Mouse (Mus musculus): ENCODE data around the gene Gm29427. TPM values are rescaled to one million over a fixed set of nuclear protein-coding genes. Genes with fewer than 3 reads are reported as not detected.

Gene Gm29427
- polyA plus RNA-seq, 1 experiment from 2014 or later, result 0.27 TPM

DNA sequence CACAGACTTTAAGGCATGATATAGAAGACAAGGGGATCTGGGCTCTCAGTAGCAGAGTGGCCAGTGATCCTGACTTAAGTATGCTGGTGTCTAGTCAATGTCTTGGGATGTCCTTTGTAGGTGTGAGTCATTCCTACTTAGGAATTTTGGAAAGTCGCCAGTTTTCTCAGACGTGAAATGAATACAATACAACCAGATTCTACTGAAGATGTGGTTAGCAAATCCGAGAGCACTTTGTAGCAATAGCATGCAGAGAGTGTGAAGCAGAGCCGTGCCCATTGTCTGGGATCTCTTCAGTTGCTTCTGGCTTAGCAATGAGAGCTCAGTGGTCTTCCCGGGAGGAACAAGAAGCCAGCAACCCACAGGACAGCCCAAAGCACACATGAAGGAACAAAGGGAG lies 18.9 kb upstream of the Gm29427 start:
- H3K4me3 ChIP-seq (replicated peaks; ENCODE audit: low read length), result no peak overlapping the region
- 36% methylated on average over 5 of the region's 5 CpGs for WGBS
- no peaks in the 10 kb centered on the region for H3K4me1 ChIP-seq (replicated peaks; ENCODE audit: control insufficient read depth, insufficient read depth, low read length)
- no peaks in the 10 kb centered on the region for H3K9me3 ChIP-seq (ENCODE audit: control insufficient read depth, low read length)
- H3K27ac ChIP-seq (ENCODE audit: low read length), result no peak overlapping the region
- ATAC-seq, result no peak
- H3K36me3 ChIP-seq (ENCODE audit: control insufficient read depth, insufficient read depth), result no peaks in the 10 kb centered on the region
- H3K4me2 ChIP-seq (ENCODE audit: low read length), result no peak overlapping the region
- H3K27me3 ChIP-seq (replicated peaks; ENCODE audit: control insufficient read depth, insufficient read depth, low read length), result no peaks in the 10 kb centered on the region
- no peak overlapping the region for H3K9ac ChIP-seq (replicated peaks; ENCODE audit: low read depth, low read length)

DNA sequence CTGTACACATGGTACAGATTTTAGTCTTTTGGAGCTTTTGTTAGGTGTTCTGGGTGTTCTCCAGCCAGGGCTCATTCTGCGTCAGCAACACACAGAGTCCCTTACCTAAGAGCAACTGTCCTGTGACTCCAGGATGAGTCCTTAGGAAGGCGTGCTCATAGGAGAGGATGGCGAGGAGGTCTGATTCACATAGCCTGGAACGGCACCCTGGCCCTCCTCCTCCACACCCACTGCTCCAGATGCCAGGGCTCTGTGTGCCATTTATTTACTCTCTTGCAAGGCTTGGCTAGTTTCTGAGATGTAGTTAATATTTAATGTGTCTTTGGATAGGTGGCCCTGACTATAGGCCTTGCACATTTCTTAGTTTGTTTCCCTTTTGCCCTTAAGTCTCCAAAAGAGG lies 18.1 kb upstream of the Gm29427 start:
- H3K4me1 ChIP-seq (replicated peaks; ENCODE audit: control insufficient read depth, insufficient read depth, low read length), result no peaks in the 10 kb centered on the region
- no peak overlapping the region for H3K4me3 ChIP-seq (replicated peaks; ENCODE audit: low read length)
- 92% methylated on average over 4 of the region's 4 CpGs for WGBS
- H3K27me3 ChIP-seq (replicated peaks; ENCODE audit: control insufficient read depth, insufficient read depth, low read length), result no peaks in the 10 kb centered on the region
- H3K4me2 ChIP-seq (ENCODE audit: low read length), result no peak overlapping the region
- no peaks in the 10 kb centered on the region for H3K36me3 ChIP-seq (ENCODE audit: control insufficient read depth, insufficient read depth)
- no peak overlapping the region for H3K9ac ChIP-seq (replicated peaks; ENCODE audit: low read depth, low read length)
- H3K27ac ChIP-seq (ENCODE audit: low read length), result no peak overlapping the region
- no peak for ATAC-seq
- H3K9me3 ChIP-seq (ENCODE audit: control insufficient read depth, low read length), result no peaks in the 10 kb centered on the region

GRCm38 (mm10) chr1:130732706-130733658 lies 17.4 kb upstream of the Gm29427 start:
- Histone ChIP-seq H3K27me3 (replicated peaks; ENCODE audit: control insufficient read depth, insufficient read depth, low read length) (no peaks in the 10 kb centered on the region), H3K4me3 (replicated peaks; ENCODE audit: low read length) (no peak overlapping the region), H3K4me1 (replicated peaks; ENCODE audit: control insufficient read depth, insufficient read depth, low read length) (no peaks in the 10 kb centered on the region), H3K36me3 (ENCODE audit: control insufficient read depth, insufficient read depth) (no peaks in the 10 kb centered on the region), H3K27ac (ENCODE audit: low read length) (no peak overlapping the region), H3K4me2 (ENCODE audit: low read length) (no peak overlapping the region), H3K9me3 (ENCODE audit: control insufficient read depth, low read length) (no peaks in the 10 kb centered on the region), H3K9ac (replicated peaks; ENCODE audit: low read depth, low read length) (no peak overlapping the region)
- ATAC-seq, result no peak
- WGBS, result 89% methylated on average over 13 of the region's 13 CpGs

GRCm38 (mm10) chr1:130731741-130732337 lies 16.2 kb upstream of the Gm29427 start, which contains the start of gene AA986860:
TSS of gene AA986860 (plus strand) at chr1:130731976.
- H3K4me3 ChIP-seq (replicated peaks; ENCODE audit: low read length), result no peak within 1 kb of the TSS
- 5% methylated on average over 10 of the region's 10 CpGs for WGBS
- no peaks in the 10 kb centered on the region for H3K27me3 ChIP-seq (replicated peaks; ENCODE audit: control insufficient read depth, insufficient read depth, low read length)
- H3K4me2 ChIP-seq (ENCODE audit: low read length), result no peak within 1 kb of the TSS
- H3K9me3 ChIP-seq (ENCODE audit: control insufficient read depth, low read length), result no peaks in the 10 kb centered on the region
- no peaks in the 10 kb centered on the region for H3K4me1 ChIP-seq (replicated peaks; ENCODE audit: control insufficient read depth, insufficient read depth, low read length)
- no peak within 1 kb of the TSS for H3K9ac ChIP-seq (replicated peaks; ENCODE audit: low read depth, low read length)
- no peaks in the 10 kb centered on the region for H3K36me3 ChIP-seq (ENCODE audit: control insufficient read depth, insufficient read depth)
- no peak for ATAC-seq
- no peak within 1 kb of the TSS for H3K27ac ChIP-seq (ENCODE audit: low read length)

- Histone ChIP-seq H3K9ac (replicated peaks; ENCODE audit: low read depth, low read length) (no peak within 1 kb of the TSS), H3K36me3 (ENCODE audit: control insufficient read depth, insufficient read depth) (0 out of 2 replicates have a peak, but pooled peaks cover 2% of the 10 kb centered on the region), H3K27me3 (replicated peaks; ENCODE audit: control insufficient read depth, insufficient read depth, low read length) (no peaks in the 10 kb centered on the region), H3K9me3 (ENCODE audit: control insufficient read depth, low read length) (no peaks in the 10 kb centered on the region), H3K4me1 (replicated peaks; ENCODE audit: control insufficient read depth, insufficient read depth, low read length) (no peaks in the 10 kb centered on the region), H3K4me3 (replicated peaks; ENCODE audit: low read length) (no peak within 1 kb of the TSS), H3K4me2 (ENCODE audit: low read length) (no peak within 1 kb of the TSS), H3K27ac (ENCODE audit: low read length) (no peak within 1 kb of the TSS)
- 77% methylated on average over 2 of the region's 2 CpGs for WGBS
- ATAC-seq, result no peak
Measured at GRCm38 (mm10) chr1:130729153-130729552, 13.6 kb upstream of the Gm29427 start, which contains the start of gene Pfkfb2. TSS of gene Pfkfb2 (minus strand) at chr1:130729253.

GRCm38 (mm10) chr1:130728708-130729107 lies 13.1 kb upstream of the Gm29427 start:
- H3K4me3 ChIP-seq (replicated peaks; ENCODE audit: low read length), result no peak overlapping the region
- no peak overlapping the region for H3K9ac ChIP-seq (replicated peaks; ENCODE audit: low read depth, low read length)
- H3K36me3 ChIP-seq (ENCODE audit: control insufficient read depth, insufficient read depth), result 0 out of 2 replicates have a peak, but pooled peaks cover 2% of the 10 kb centered on the region
- 77% methylated on average over 3 of the region's 3 CpGs for WGBS
- H3K27ac ChIP-seq (ENCODE audit: low read length), result no peak overlapping the region
- no peaks in the 10 kb centered on the region for H3K27me3 ChIP-seq (replicated peaks; ENCODE audit: control insufficient read depth, insufficient read depth, low read length)
- H3K9me3 ChIP-seq (ENCODE audit: control insufficient read depth, low read length), result no peaks in the 10 kb centered on the region
- H3K4me2 ChIP-seq (ENCODE audit: low read length), result no peak overlapping the region
- no peaks in the 10 kb centered on the region for H3K4me1 ChIP-seq (replicated peaks; ENCODE audit: control insufficient read depth, insufficient read depth, low read length)
- ATAC-seq, result no peak; the same call in 1 of the 2 replicates

- Histone ChIP-seq H3K4me1 (replicated peaks; ENCODE audit: control insufficient read depth, insufficient read depth, low read length) (no peaks in the 10 kb centered on the region), H3K4me2 (ENCODE audit: low read length) (no peak overlapping the region), H3K36me3 (ENCODE audit: control insufficient read depth, insufficient read depth) (0 out of 2 replicates have a peak, but pooled peaks cover 2% of the 10 kb centered on the region), H3K4me3 (replicated peaks; ENCODE audit: low read length) (no peak overlapping the region), H3K9me3 (ENCODE audit: control insufficient read depth, low read length) (no peaks in the 10 kb centered on the region), H3K9ac (replicated peaks; ENCODE audit: low read depth, low read length) (no peak overlapping the region), H3K27ac (ENCODE audit: low read length) (no peak overlapping the region), H3K27me3 (replicated peaks; ENCODE audit: control insufficient read depth, insufficient read depth, low read length) (no peaks in the 10 kb centered on the region)
- 65% methylated on average over 1 of the region's 1 CpGs for WGBS
- ATAC-seq, result no peak
Measured at GRCm38 (mm10) chr1:130728070-130728469, 12.5 kb upstream of the Gm29427 start.

- no peak for ATAC-seq
- H3K27ac ChIP-seq (ENCODE audit: low read length), result no peak overlapping the region
- H3K27me3 ChIP-seq (replicated peaks; ENCODE audit: control insufficient read depth, insufficient read depth, low read length), result no peaks in the 10 kb centered on the region
- WGBS, result 72% methylated on average over 2 of the region's 2 CpGs
- H3K4me2 ChIP-seq (ENCODE audit: low read length), result no peak overlapping the region
- H3K36me3 ChIP-seq (ENCODE audit: control insufficient read depth, insufficient read depth), result 0 out of 2 replicates have a peak, but pooled peaks cover 2% of the 10 kb centered on the region
- no peaks in the 10 kb centered on the region for H3K4me1 ChIP-seq (replicated peaks; ENCODE audit: control insufficient read depth, insufficient read depth, low read length)
- no peak overlapping the region for H3K4me3 ChIP-seq (replicated peaks; ENCODE audit: low read length)
- H3K9ac ChIP-seq (replicated peaks; ENCODE audit: low read depth, low read length), result no peak overlapping the region
- H3K9me3 ChIP-seq (ENCODE audit: control insufficient read depth, low read length), result no peaks in the 10 kb centered on the region
Measured at GRCm38 (mm10) chr1:130726396-130726795, 10.8 kb upstream of the Gm29427 start.

GRCm38 (mm10) chr1:130724206-130724605 lies 8.6 kb upstream of the Gm29427 start:
- H3K4me3 ChIP-seq (replicated peaks; ENCODE audit: low read length), result no peak overlapping the region
- H3K9me3 ChIP-seq (ENCODE audit: control insufficient read depth, low read length), result no peaks in the 10 kb centered on the region
- H3K4me2 ChIP-seq (ENCODE audit: low read length), result no peak overlapping the region
- no peak overlapping the region for H3K9ac ChIP-seq (replicated peaks; ENCODE audit: low read depth, low read length)
- ATAC-seq, result no peak
- 97% methylated on average over 5 of the region's 5 CpGs for WGBS
- H3K27me3 ChIP-seq (replicated peaks; ENCODE audit: control insufficient read depth, insufficient read depth, low read length), result no peaks in the 10 kb centered on the region
- H3K27ac ChIP-seq (ENCODE audit: low read length), result no peak overlapping the region
- 0 out of 2 replicates have a peak, but pooled peaks cover 2% of the 10 kb centered on the region for H3K36me3 ChIP-seq (ENCODE audit: control insufficient read depth, insufficient read depth)
- H3K4me1 ChIP-seq (replicated peaks; ENCODE audit: control insufficient read depth, insufficient read depth, low read length), result peaks cover 3% of the 10 kb centered on the region
